Mouse (Mus musculus) lung, adult 2 months (tissue): ENCODE measurements around the gene Tmem87a. TPM values are rescaled to one million over a fixed set of nuclear protein-coding genes. Genes with fewer than 3 reads are reported as not detected.
A peak's percentile ranks its signal among the peaks of the same experiment; 100 is the strongest.

Source experiments
- DNase-seq: peaks from one replicate; pipeline ENCODE4 v3.0.0; 2022
- H3K4me1 ChIP-seq: fragments of 200-500 bp; 2 replicates; pipeline ENCODE4 v1.6.1; 2011; ENCODE audit warnings: low read length; ENCODE audit not compliant: control insufficient read depth, insufficient read depth
- H3K4me3 ChIP-seq: fragments of 200-500 bp; replicated peaks from 2 replicates; pipeline ENCODE3; 2011; ENCODE audit warnings: low read depth, mild to moderate bottlenecking, control low read depth, low read length; ENCODE audit errors: extremely low read depth
- CTCF ChIP-seq: fragments of 200-500 bp; IDR thresholded peaks from 2 replicates; pipeline ENCODE4 v1.5.1; 2011; ENCODE audit warnings: mild to moderate bottlenecking, low read length, control low read depth; ENCODE audit not compliant: insufficient read depth
- POLR2A ChIP-seq: fragments of 200-500 bp; IDR thresholded peaks from 2 replicates; pipeline ENCODE4 v1.6.1; 2011; ENCODE audit warnings: low read depth, mild to moderate bottlenecking, control low read depth, low read length, borderline replicate concordance; ENCODE audit errors: extremely low read depth
- WGBS: fragments of 180-500 bp; shearing (Covaris S2); methylation state at CpG from one replicate; pipeline ENCODE4 v1.1.7; 2018; 5-methylcytosine and 5-hydroxymethylcytosine counted together
- polyA plus RNA-seq: library from polyadenylated mRNA; depleted of rRNA; stranded (reverse); fragments of >200 nt; gene quantifications from 2 replicates; pipeline ENCODE4 v1.2.3, GENCODE M21; 2012

Tmem87a gene
- polyA plus RNA-seq, 1 experiment, result 15.7 TPM

DNA sequence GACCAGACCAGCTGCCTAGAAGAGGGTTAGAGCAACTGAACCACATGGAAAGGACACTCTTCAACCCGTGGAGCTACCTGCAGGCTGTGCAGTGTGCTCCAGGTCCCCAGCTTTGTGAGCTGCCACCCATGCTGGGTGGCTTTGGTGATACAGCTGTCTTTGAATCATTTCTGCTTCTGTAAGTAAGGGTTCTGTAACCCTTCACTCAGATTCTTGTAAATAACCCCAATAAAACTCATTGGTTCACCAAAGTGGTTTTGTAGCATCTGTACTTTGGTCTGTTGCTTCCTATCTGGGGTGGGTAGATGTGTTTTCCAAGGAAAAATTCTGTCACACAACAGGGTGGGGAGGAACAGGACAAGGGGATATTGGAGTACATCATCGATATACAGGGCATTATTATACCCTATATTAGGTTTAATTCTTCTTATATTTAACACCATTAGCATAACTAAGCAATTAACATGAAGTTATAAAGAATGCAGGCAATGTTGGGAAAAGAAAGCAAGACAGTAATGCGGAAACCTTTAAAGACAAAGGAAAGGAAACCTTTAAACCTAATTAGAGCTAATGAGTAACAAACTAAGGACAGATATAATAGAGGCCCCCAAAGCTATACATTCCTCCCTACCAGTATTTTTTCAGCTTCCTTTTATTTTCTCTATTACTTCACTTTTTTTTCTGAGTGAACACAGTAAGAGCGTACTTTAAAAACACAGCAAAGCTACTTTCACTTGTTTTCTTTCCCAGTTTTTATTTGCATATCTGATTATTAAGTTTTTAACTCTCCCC is 36.3 kb downstream of the Tmem87a start:
- Histone ChIP-seq H3K4me3 (no peak overlapping the region), H3K4me1 (peaks cover under 1% of the 10 kb centered on the region; the same call in 1 of the 2 replicates)
- TF ChIP-seq POLR2A, result no peak
- 94% methylated on average over 4 of the region's 4 CpGs for WGBS
- DNase-seq, result no peak

DNA sequence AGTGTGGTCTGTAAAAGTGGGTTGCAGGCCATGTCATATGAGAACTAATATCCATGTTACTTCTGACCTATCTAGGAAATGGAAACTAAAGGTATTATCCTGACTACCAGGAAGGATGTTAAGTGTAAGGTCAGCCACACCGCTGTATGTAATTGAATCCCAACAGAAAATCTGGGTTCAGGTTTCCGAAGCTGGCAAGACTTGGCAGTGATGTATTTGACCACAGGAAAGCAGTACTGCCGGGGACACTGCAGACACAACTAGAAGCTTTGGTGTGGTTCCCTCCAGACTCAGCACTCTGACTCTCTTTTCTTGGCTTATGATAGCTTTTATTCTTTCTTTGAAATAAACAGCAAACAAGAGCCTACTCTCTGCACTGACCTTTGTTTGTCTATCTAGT is 37.4 kb downstream of the Tmem87a start:
- DNase-seq, result no peak
- no peak for TF ChIP-seq POLR2A
- no peak for TF ChIP-seq CTCF
- Histone ChIP-seq H3K4me1 (peaks cover 3% of the 10 kb centered on the region; the same call in 1 of the 2 replicates), H3K4me3 (no peak overlapping the region)
- WGBS, result 89% methylated on average over 3 of the region's 3 CpGs

DNA sequence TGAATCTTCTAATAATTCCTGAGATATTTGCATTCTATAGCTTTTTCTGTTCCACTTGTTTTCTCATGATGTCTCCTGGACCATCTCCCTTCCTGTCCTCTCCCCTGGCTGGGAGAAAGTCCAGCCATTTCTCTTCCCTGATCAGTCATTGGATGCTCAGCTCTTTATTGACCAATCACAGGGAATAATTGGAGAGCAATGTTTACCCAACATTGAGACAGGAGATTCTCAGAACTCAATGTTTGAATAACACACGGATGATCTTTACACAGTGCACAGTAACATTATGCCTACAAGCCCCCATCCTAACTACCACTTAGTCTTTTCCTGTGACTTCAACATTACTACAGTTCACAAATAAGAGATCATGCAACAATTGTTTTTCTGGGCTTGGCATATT is 43.5 kb downstream of the Tmem87a start:
- peaks cover 3% of the 10 kb centered on the region; the same call in 1 of the 2 replicates for H3K4me1 ChIP-seq
- no peak for DNase-seq
- WGBS, result 49% methylated on average over 1 of the region's 1 CpGs
- TF ChIP-seq POLR2A (no peak), CTCF (no peak)
- H3K4me3 ChIP-seq, result no peak overlapping the region

DNA sequence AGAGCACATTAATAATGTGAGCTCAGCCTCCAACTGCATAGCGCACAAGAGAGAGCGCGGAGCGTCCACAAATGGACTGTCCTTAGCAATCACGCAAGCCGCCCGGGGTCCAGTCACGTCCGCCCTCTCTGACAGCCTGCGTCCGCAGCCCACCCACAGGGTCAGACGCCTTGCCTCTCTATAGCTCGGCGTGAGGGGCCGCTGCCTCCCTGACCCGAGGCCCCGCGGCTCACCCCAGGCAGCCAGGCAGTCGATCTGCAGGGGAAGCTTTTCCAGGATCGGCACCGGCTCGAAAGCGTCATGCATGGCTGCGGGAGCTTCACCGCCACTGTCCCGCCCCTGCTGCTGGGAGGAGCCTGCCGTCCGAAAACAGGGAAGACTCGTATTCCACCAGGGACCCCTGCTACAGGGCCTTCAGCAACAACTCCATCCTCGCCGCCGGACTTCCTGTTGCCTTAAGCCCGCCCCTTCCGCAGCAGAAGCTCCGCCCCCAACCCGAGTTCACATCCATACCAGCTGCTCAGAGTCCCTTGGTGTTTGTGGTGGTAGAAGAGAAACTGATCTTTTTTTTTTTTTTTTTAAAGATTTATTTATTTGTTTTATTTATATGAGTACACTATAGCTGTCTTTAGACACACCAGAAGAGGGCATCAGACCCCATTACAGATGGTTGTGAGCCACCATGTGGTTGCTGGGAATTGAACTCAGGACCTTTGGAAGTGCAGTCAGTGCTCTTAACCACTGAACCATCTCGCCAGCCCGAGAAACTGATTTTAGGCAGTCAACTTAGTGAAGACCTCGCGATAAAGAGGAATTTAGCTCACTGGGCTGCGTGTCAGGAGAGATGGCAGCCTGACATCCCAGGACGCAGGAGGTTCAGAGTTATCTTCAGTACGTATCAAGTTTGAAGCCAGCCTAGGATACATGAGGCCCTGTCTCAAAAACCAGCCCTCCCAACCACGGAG is 50.9 kb downstream of the Tmem87a start, which contains the start of gene Vps39:
Gene Vps39, minus strand, starts transcription at position 456 of the 965 bp plus-strand sequence.
- DNase-seq, result peak; percentile 85
- Histone ChIP-seq H3K4me1 (peaks cover 9% of the 10 kb centered on the region), H3K4me3 (peak within 1 kb of the TSS; percentile 92)
- WGBS, result 13% methylated on average over 44 of the region's 44 CpGs
- no peak for TF ChIP-seq CTCF
- TF ChIP-seq POLR2A, result peak; percentile 86; the same call in 1 of the 2 replicates

DNA sequence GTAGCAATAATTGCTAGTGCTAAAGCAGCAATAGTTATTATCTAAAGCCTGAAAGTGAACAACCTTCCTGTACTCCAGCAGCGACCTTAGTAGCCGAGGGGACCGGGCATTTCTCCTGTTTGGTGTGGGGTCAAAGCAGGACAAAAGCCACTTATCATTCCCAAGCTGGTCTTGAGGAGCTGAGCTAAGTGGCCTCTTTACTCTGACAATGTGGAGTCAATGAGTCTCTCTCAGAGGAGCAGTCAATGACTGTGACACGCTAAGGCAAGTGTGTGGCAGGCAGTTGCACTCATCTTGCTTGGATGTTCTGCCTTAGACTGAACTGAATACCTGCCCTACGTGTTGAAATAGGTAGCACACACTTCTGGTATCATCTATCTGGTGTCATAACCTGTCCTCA is 52.6 kb downstream of the Tmem87a start:
- WGBS, result 66% methylated on average over 5 of the region's 5 CpGs
- peak; percentile 26 for DNase-seq
- Histone ChIP-seq H3K4me1 (peaks cover 9% of the 10 kb centered on the region), H3K4me3 (no peak overlapping the region)
- no peak for TF ChIP-seq POLR2A
- TF ChIP-seq CTCF, result no peak

DNA sequence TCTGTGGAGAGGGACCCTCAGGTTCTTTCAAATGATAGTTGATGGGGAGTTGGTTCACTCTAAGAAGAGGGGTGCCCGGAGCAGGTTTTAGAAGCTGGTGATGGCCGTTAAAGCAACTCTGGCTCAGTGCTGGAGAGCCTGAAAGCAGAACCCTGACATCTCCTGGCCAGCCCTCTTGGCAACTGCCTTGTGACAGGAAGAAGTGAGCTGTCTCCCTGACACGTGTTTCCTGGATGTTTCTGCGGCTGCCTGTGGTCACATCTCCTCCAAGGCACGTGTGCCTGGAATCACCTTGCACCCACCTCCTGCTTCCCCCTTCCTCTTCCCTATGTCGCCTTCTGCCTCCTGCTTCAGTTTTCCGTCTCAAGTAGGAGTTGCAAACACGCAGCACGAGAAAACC is 55.8 kb downstream of the Tmem87a start:
- no peak overlapping the region for H3K4me3 ChIP-seq
- DNase-seq, result peak; percentile 19
- WGBS, result 43% methylated on average over 9 of the region's 9 CpGs
- peaks cover 9% of the 10 kb centered on the region for H3K4me1 ChIP-seq
- TF ChIP-seq POLR2A (no peak), CTCF (no peak)

DNA sequence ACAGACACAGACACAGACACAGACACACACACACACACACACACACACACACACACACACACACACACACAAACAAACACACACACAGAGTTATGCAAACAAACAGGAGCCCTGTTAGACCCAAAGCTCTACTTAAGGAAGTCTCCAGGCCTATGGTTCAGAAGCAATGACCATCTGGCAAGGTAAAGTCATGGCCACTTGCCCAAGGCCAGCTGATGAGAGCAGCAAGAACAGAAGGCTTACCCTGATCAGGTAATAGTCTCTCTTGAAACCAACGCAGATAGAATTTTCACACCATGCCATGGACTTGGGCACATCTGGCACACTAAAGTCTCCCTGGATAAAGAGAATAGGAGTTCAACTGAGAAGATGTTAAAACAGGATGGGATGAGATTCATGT is 62.2 kb downstream of the Tmem87a start:
- no peak for DNase-seq
- TF ChIP-seq POLR2A (no peak), CTCF (no peak)
- Histone ChIP-seq H3K4me1 (no peaks in the 10 kb centered on the region), H3K4me3 (no peak overlapping the region)
- WGBS, result 95% methylated on average over 1 of the region's 1 CpGs

DNA sequence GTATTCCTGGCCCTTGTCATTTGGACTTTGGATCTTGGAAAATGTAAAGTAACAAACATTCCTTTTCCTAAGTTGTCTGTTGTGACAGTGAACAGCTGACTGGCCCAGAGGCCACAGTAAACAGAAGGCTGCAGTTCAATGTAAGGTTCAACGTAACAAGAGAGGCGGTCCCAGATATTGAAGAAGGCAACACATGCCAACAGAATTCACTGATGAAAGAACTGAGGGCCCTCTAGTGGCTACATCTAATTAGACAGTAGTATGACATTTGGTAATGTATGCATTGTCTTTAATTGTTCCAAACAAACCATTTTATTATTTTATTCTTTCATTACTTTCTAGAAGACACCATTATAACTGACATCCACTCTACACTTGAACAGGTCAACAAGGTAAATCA is 66.0 kb downstream of the Tmem87a start:
- 50% methylated on average over 2 of the region's 2 CpGs for whole genome bisulfite sequencing
- H3K4me1 ChIP-seq, result no peaks in the 10 kb centered on the region
- TF ChIP-seq CTCF, result no peak
- no peak for TF ChIP-seq POLR2A
- DNase-seq, result no peak
- H3K4me3 ChIP-seq, result no peak overlapping the region

DNA sequence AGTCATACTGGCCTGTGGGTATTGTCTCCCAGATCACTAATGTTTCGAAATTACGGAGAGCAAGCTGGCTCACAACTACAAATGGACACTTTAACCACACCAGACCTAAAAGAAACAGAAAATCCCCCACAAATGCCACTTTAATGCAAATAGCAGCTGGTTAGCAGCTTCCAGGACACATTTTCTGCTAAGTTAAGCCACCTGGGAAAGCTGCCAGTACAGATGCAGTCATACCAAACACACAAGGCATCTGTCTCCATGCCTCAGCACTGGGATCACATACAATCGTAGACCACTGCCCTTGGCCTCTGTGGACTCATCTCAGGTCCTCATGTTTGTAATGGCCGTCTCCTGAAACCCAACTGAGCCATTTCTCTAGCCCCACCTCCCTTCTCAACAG is 72.3 kb downstream of the Tmem87a start:
- 85% methylated on average over 4 of the region's 4 CpGs for WGBS
- no peak for TF ChIP-seq CTCF
- no peak for TF ChIP-seq POLR2A
- no peak for DNase-seq
- no peaks in the 10 kb centered on the region for H3K4me1 ChIP-seq
- no peak overlapping the region for H3K4me3 ChIP-seq

DNA sequence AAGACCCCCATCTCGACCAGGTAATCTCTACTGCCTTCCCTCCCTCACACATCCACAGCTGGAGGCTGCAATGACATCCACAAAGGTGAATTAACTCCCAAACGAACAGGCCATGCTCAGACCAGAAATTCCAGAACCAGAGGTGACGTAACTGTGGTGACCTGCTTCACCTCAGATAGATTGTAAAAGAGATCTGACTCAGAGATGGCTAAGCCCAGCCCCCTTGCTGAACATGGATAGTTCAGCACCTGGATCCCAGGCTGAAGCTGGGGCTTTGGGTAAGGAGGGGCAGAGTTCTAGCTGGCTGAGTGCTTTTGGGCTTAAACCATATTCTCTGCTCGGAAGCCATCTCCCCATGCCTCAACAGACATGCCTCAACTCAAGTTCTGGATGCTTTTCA is 88.8 kb downstream of the Tmem87a start:
- DNase-seq, result no peak
- TF ChIP-seq POLR2A (no peak), CTCF (no peak)
- Histone ChIP-seq H3K4me1 (peaks cover 3% of the 10 kb centered on the region), H3K4me3 (no peak overlapping the region)
- 71% methylated on average over 4 of the region's 4 CpGs for WGBS
